Mouse (Mus musculus): ENCODE data around the gene Cnp.
A peak's percentile ranks its signal among the peaks of the same experiment; 100 is the strongest.

Cnp gene

GRCm38 (mm10) chr11:100622714-100623113, 48.0 kb downstream of the Cnp start:
- peak; percentile 93 for DNase-seq (ENCODE audit: low read depth)

GRCm38 (mm10) chr11:100623867-100624266, 49.2 kb downstream of the Cnp start:
- DNase-seq (ENCODE audit: low read depth), result no peak

- DNase-seq (ENCODE audit: low read depth), result no peak
These were observed 51.3 kb downstream of the Cnp start for GRCm38 (mm10) chr11:100625754-100626700.

GRCm38 (mm10) chr11:100626701-100627195, 52.0 kb downstream of the Cnp start:
- peak; percentile 83 for DNase-seq (ENCODE audit: low read depth)

GRCm38 (mm10) chr11:100628056-100628455, 53.4 kb downstream of the Cnp start:
- no peak for DNase-seq (ENCODE audit: low read depth)

GRCm38 (mm10) chr11:100628862-100629352, 54.2 kb downstream of the Cnp start:
- DNase-seq (ENCODE audit: low read depth), result no peak

GRCm38 (mm10) chr11:100634530-100634929, 59.8 kb downstream of the Cnp start:
- DNase-seq (ENCODE audit: low read depth), result no peak

GRCm38 (mm10) chr11:100640159-100640906, 65.6 kb downstream of the Cnp start:
- DNase-seq (ENCODE audit: low read depth), result no peak
